Mouse (Mus musculus) gastrocnemius, postnatal 36 days (tissue): Measurements from ENCODE around the gene Armcx6. TPM values are rescaled to one million over a fixed set of nuclear protein-coding genes. Genes with fewer than 3 reads are reported as not detected.

Experiments
- microRNA-seq, 2 experiments: library from miRNA; unstranded; fragments of <30 nt; microRNA quantifications; one replicate each; pipeline ENCODE4 v1.2.0; 2021
- total RNA-seq, 2 experiments: library from RNA; stranded (reverse); gene quantifications; 2 replicates each; pipeline ENCODE4 v1.2.3; 2021

Armcx6 gene
- total RNA-seq, 2 experiments from 2014 or later = 1.5 to 2.0 TPM

Small RNA genes within 50 kb of the gene (microRNA-seq; reads per million reads assigned to microRNA genes)
- gene Mir7093 = 0 reads per million in 2 experiments

Other genes starting within 250 kb of the Armcx6 start
- 10 to 100 TPM in 1 of 2 experiments, 1 to 10 TPM in 1; 9.3 to 13.4 TPM for gene Timm8a1, start 209.6 kb downstream of the Armcx6 start, total RNA-seq
- under 1 TPM; 0.15 TPM for gene Btk, start 167.8 kb downstream of the Armcx6 start, total RNA-seq
- gene Rpl36a, start 165.8 kb downstream of the Armcx6 start, total RNA-seq = 100 to 1,000 TPM in 1 of 2 experiments, 10 to 100 TPM in 1; 83.8 to 131 TPM
- gene Gla, start 150.3 kb downstream of the Armcx6 start, total RNA-seq = 1 to 10 TPM; 1.6 TPM
- gene Hnrnph2, start 150.2 kb downstream of the Armcx6 start, total RNA-seq = 10 to 100 TPM; 42.1 to 46.4 TPM
- 10 to 100 TPM in 1 of 2 experiments, 1 to 10 TPM in 1; 8.3 to 13.3 TPM for gene Armcx4, start 64.9 kb downstream of the Armcx6 start, total RNA-seq
- gene Armcx1, start 33.5 kb downstream of the Armcx6 start, total RNA-seq = 1 to 10 TPM; 1.7 to 1.9 TPM
- gene Armcx3, start 5.2 kb upstream of the Armcx6 start, total RNA-seq = 10 to 100 TPM; 21.9 to 23.4 TPM
- gene Armcx2, start 57.8 kb upstream of the Armcx6 start, total RNA-seq = 1 to 10 TPM; 3.1 to 3.2 TPM
- gene Nxf2, start 213.3 kb upstream of the Armcx6 start, total RNA-seq = not detected